Mouse (Mus musculus): ENCODE measurements around the gene Lin28b.

DNA sequence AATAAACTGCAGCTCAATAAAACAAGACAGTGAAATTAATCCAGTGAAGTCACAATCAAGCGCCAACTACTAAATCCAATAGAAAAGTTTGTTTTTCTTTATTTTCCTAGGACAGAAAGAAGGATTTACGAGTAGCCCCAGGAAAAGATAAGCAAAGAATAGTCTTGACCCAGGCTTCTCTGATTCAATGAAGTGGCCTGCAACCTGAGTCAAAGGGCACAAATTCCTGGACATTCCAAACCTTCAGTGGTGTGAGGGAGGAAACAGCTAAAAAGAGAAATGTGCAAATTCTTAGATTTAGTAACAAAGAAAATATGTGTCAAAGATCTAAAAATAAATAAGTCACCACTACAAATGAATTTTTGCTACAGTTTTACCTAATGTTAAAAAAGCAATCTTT is 27.6 kb downstream of the Lin28b start:
- TF ChIP-seq ZC3H11A (IDR thresholded peaks at IDR 0.05; ENCODE audit: low read depth, low read length) = no peak
- no peak for TF ChIP-seq ZKSCAN1 (IDR thresholded peaks at IDR 0.05; ENCODE audit: low read depth, low read length)
- TF ChIP-seq CTCF (IDR thresholded peaks at IDR 0.05 in 2 of 3, conservative IDR thresholded peaks at IDR 0.05 in 1 of 3; ENCODE audit: control insufficient read depth in 1 of 3, insufficient read depth in 1 of 3, low read depth in 2 of 3, low read length in 3 of 3, poor library complexity in 1 of 3, severe bottlenecking in 1 of 3) = no peak
- no peak for TF ChIP-seq GATA1 (IDR thresholded peaks at IDR 0.05; ENCODE audit: low read depth, low read length)
- TF ChIP-seq CHD2 (IDR thresholded peaks at IDR 0.05; ENCODE audit: low read length) = no peak
- TF ChIP-seq ETS1 (IDR thresholded peaks at IDR 0.05; ENCODE audit: low read depth, low read length) = no peak
- TF ChIP-seq ZNF384 (IDR thresholded peaks at IDR 0.05; ENCODE audit: low read depth, low read length) = no peak
- TF ChIP-seq TCF12 (IDR thresholded peaks at IDR 0.05; ENCODE audit: low read depth, low read length) = no peak
- no peak for TF ChIP-seq ELF1 (IDR thresholded peaks at IDR 0.05; ENCODE audit: low read depth, low read length)
- TF ChIP-seq NRF1 (IDR thresholded peaks at IDR 0.05; ENCODE audit: insufficient read depth, low read depth, low read length, poor library complexity, severe bottlenecking) = no peak
- no peak for TF ChIP-seq USF1 (IDR thresholded peaks at IDR 0.05; ENCODE audit: low read depth, low read length)
- TF ChIP-seq POLR2A (IDR thresholded peaks at IDR 0.05; ENCODE audit: control insufficient read depth in 1 of 2, insufficient read depth in 1 of 2, low read depth in 1 of 2, low read length in 2 of 2, poor library complexity in 1 of 2) = no peak
- no peak for TF ChIP-seq KAT2A (conservative IDR thresholded peaks at IDR 0.05; ENCODE audit: low read depth, low read length)
